Mouse (Mus musculus) R1 (cell line): ENCODE results near the gene Ccdc28b.
A peak's percentile ranks its signal among the peaks of the same experiment; 100 is the strongest.

ENCODE experiments used
- DNase-seq: peaks from one replicate; pipeline ENCODE4 v3.0.0-alpha.2; 2018; ENCODE audit warnings: low read depth, low spot score

Ccdc28b gene

GRCm38 (mm10) chr4:129622803-129623535, 778 bp downstream of the Ccdc28b start:
- no peak for DNase-seq

DNA sequence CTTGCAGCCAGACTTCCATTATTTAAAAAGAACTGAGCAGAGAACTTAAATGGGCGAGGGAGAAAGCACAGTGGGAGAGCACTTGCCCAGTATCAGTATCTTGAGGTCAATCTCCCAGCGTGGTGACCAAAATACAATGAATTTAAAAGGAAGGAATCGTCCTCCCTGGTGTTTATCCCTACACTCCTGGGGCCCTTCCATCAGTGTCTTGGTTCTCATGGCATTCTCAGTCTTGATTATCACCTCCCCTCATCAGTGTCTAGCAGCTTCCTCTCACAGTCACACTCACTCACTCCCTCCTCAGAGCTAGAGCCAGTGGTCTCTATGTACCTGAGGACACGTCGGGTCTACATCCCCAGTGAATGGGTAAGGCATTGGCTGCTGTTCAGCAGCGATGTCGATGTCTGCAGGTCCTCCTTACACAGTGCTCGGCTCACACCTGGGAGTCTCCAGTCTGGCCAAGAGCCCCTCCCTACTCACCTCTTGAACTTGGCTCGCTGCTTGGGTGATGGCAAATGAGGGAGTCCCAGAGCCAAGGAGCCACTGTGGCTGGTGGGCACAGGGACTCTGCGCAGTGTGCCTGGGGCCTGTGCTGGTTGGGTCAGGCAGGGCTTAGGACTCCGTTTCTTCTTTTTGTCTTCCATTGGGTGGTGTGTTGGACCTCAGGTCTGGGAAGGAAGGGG, 1.5 kb downstream of the Ccdc28b start:
- DNase-seq, result no peak

DNA sequence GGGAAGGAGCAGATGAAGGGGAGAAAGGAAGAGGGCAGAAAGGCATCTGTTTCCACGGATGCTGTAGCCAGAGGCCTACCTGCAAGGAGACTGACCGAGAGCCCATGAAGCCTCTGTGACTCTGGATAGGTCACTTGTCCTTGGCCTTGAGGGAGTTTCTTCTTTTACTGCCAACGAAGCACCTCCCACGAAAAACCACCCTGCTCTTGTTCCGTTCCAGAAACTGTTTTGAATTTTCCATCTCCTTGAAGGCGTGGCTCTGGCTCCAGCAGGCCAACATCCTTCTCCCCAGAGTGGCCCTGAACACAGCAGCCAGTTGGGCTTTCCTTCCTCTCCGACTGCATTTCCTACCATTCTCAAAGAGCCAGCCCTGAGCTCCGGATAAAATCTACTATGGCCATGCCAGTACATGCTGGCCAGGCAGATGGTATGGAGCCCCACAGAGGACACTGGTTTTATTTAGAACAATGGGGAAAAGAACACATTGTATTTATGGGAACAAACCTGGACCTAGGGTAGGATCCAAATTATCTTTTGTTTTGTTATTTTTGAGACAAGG, 2.4 kb downstream of the Ccdc28b start:
- DNase-seq, result no peak

DNA sequence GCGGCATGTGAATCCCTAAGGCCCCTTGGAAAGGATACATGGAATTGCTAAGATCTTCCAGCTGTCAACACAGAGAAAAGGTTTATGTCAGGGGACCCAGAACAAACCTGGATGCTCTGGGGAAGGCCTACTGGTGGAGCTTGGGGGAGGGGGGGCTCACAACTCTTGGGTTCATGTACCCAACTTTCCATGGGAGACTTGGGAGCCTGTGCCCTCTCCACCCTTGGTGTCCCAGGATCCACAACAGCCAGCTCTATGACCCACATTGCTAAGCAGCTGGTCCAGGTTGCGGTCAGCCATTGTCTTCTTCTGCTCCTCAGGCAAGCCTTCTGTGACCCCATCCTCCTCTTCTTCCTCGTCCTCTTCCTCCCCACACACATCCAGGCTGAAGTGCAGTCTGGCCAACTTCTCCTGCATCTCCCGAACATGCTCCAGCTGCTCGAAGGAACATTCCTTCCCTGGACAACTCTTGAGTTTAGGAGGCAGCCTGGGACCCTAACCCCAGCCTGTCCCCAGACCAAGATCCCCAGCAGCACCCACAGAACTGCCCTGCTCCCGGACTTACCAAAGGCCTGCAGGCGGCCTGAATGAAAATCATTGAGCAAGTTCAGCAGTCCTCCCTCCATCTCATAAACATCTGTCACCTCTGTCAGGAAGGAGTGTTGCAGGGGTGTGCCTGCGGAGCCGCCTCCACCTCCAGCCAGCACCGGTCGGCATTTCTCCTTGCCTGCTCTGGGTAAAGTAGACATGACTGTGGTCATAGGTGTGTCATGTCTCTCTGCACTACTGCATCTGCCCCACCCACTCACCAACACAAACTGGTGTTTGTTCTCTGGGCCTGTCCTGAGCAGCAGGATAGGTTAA, 3.1 kb downstream of the Ccdc28b start:
- DNase-seq, result no peak

- peak; percentile 94 for DNase-seq
Measured at GRCm38 (mm10) chr4:129618786-129619691, 4.7 kb downstream of the Ccdc28b start, which contains the start of gene Iqcc. Gene Iqcc, minus strand, starts transcription at chr4:129619099.

DNA sequence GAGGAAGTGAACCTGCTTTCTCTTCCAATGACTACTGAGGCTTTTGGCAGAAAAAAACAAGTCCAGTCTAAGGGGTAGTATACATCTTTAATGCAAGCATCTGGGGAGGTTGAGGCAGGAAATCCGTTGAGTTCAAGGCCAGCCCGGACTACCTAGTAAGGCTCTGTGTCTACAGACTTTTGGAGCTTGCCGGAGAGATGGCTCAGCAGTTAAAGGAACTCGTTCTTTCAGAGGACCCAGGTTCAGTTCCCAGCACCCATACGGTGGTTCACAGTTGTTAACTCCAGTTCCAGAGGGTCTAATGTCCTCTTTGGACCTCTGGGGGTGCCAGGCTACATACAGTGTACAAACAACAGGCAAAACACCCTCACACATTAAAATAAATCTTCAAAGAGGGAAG, 5.7 kb downstream of the Ccdc28b start:
- no peak for DNase-seq

- DNase-seq, result no peak
Measured at GRCm38 (mm10) chr4:129617121-129617641, 6.6 kb downstream of the Ccdc28b start.

GRCm38 (mm10) chr4:129616631-129617030, 7.1 kb downstream of the Ccdc28b start:
- DNase-seq, result no peak

DNA sequence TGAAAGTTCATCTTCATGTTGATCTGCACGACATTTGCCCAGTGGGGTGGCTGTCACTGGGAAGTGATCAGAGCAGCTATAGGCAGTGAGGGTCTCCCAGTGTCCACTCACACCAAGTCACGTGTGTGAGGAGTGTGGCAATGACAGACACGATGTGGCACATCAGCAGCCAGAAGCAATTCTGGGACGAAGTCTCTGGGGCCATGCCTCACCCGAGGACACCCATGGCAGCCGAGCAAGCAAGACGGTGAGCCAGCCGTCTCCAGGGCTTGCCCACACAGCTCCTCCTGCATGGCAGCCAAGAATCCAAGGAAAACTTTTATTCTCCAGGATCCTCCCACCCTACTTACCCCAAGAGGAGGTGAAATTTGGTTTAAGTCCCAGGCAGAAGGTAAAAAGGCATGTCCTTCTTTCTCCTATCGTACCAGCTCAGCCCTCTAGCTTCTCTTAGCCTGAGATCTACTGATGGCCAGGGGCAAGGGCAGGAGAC, 7.9 kb downstream of the Ccdc28b start:
- DNase-seq, result no peak

- DNase-seq, result peak; percentile 50
Measured at GRCm38 (mm10) chr4:129614093-129614492, 9.7 kb downstream of the Ccdc28b start, which contains the start of gene Dcdc2b. Gene Dcdc2b, minus strand, starts transcription at chr4:129614257.

GRCm38 (mm10) chr4:129610472-129610871, 13.3 kb downstream of the Ccdc28b start:
- no peak for DNase-seq

DNA sequence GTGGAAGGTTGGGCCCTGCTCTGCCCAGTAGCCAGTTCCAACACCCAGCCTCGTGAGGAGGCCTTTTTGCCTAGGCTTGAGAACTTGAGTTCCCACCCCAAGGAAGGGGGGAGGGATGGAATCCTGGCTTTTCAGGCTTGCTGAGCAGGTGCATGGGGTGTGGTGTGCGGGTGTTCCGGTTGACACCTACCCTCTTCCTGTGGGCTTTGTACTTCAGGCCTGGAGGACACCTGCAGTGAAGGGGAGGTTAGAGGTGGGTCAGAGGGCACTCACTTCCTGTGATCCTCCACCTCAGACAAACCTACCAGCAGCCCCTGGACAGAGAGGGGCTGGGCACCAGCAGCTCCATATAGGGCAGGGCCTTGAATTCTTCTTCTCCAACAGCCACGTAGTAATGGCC, 13.7 kb downstream of the Ccdc28b start:
- peak; percentile 96 for DNase-seq

DNA sequence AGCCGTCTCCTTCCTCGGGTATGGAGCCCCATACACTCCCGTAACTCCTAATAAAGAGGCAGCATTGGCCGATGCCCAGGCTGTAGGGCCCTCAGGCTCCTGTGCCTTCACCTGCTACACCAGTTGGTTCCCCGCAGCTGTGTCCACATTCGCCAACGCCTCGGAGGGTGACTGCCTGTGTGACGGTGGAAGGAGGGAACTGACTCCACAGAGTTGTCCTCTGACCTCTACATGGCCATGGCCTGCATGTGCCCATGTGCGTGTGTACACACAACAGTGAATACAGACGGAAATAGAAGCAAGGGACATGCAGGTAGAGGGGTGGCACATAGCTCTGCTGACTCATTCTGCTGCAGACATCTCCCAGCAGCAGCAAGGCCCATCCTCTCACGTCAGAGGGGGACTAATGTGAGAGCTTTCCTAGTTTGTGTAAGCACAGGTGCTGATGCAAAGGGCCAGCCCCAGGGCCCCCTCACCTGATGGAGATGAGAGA, 14.6 kb downstream of the Ccdc28b start:
- no peak for DNase-seq

DNA sequence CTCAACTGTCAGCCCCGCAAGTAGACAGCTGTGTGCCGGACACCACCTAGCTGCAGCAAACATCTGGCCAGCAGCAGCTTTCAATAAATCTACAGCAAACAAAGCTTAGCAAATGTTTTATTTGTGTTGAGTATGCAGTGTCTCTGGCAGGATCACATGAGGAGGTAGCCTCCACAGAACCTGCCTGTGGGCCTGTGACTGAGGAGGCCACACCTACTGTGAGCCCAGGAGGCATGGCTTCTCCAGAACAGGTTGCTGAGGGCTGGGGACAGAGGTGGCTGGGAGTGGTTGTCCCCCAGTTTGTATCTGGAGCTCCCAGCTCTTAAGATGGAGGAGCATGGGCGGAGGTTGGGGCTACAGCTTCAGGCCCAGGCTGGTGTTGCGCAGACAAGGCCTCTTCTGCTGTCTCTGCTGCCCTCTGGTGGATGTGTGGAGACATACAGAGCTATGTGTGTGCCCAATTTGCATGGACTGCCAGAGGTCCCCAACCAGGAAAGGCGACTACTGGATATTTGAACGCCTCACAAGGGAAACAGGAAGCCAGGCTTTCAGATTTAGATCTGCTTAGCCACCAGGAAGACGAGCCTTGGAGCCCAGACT, 15.2 kb downstream of the Ccdc28b start:
- DNase-seq, result peak; percentile 95

DNA sequence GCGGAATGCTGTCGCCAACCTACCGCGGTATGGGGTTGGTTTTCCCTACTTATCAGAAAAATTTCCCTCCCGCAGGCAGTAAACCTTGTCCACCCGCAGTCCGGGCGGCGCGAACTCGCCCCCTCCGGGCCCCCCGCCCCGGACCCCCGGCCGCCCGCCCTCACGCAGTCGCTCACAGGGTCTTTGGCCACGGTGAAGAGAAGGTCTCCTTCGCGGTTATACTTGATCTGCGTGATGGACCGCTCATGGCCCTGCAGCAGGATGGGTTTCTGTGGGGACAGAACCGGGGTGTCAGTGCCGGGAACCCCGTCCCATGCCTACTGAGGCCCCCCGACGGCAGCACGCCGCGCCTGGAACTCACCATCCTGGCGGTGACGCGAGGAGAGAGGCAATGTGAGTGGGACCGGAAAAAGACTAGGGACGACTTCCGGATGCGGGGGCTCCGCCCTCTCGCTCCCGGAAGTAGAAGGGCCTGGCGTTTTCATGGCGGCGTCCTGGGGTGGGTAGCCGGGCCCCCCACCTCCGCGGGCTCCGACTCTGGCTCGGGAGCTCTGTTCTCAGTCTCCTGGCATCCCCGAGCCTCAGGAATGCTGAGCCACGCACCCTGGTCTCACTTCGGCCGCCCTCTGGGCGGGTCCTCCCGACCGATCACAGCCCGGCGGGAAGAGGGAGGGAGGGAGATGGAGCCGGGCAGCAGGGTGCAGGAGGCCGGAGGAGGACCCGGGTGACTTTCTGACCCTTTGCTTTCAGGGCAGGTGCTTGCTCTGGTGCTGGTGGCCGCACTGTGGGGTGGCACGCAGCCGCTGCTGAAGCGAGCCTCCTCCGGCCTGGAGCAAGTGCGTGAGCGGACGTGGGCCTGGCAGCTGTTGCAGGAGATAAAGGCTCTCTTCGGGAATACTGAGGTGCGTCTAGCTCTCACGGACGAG, 23.3 kb downstream of the Ccdc28b start, which contains the start of the genes Eif3i and Tmem234:
Gene Eif3i, minus strand, starts transcription at position 416 of the 926 bp plus-strand sequence.
Gene Tmem234, plus strand, starts transcription at position 436 of the 926 bp plus-strand sequence.
- peak; percentile 90 for DNase-seq

DNA sequence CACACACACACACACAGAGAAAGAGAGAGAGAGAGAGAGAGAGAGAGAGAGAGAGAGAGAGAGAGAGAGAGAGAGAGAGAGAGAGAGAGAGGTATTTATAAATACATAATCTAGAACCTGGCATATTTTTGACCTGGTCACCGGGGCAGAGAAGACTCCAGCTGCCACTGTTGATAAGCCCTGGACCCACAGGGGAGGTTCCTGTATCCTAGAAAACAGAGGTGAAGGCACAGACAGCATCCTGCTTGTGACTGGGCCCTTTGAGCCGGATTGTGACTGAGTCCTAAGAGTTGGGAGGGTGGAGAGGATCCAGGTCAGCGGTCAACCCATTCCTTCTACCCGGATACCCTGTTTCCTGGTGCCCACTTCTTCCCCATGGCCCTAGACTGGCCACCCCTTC, 34.9 kb downstream of the Ccdc28b start:
- no peak for DNase-seq

GRCm38 (mm10) chr4:129586943-129587342, 36.8 kb downstream of the Ccdc28b start:
- no peak for DNase-seq

DNA sequence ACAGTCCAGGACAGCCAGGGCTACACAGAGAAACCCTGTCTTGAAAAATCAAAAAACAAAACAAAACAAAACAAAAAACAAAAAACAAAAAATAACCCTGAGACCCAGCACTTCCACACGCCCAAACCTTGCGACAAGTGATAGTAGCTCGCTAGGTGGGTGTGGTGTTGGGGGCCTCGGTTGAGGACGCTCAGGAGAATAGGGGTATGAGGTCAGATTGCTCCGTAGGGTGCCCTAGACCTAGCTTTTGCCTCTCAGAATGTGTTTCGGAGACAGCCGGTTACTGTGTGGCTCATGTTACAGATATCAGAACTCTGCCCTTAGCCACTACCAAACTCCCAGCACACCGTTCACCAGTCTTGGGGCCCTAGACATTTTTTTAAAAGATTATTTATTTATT, 38.0 kb downstream of the Ccdc28b start:
- no peak for DNase-seq
